Mouse (Mus musculus): Measurements from ENCODE around the gene Mfap1a. TPM values are rescaled to one million over a fixed set of nuclear protein-coding genes. Genes with fewer than 3 reads are reported as not detected.

Mfap1a gene
- polyA plus RNA-seq, 1 experiment from 2014 or later: 25.3 TPM

GRCm38 (mm10) chr2:121456692-121457642 is 49.5 kb downstream of the Mfap1a start, which contains the start of gene Serinc4:
Gene Serinc4, minus strand, starts transcription at chr2:121456781.
- peak within 1 kb of the TSS; percentile 74 for H3K27ac ChIP-seq
- peak within 1 kb of the TSS; percentile 72 for H3K9ac ChIP-seq
- ATAC-seq (ENCODE audit: low FRiP score): peak; percentile 93
- H3K27me3 ChIP-seq (ENCODE audit: control insufficient read depth, insufficient read depth, low read length): no peaks in the 10 kb centered on the region
- peak within 1 kb of the TSS; percentile 58 for H3K4me2 ChIP-seq (replicated peaks)
- 5% methylated on average over 41 of the region's 41 CpGs for WGBS
- H3K9me3 ChIP-seq (ENCODE audit: control insufficient read depth, low read length): no peaks in the 10 kb centered on the region
- H3K4me3 ChIP-seq (replicated peaks; ENCODE audit: low read length): peak within 1 kb of the TSS; percentile 53
- DNase-seq (ENCODE audit: low spot score): peak; percentile 84
- H3K36me3 ChIP-seq (replicated peaks; ENCODE audit: control insufficient read depth, insufficient read depth): peaks cover 41% of the 10 kb centered on the region
- H3K4me1 ChIP-seq (replicated peaks; ENCODE audit: control insufficient read depth, insufficient read depth, low read length): peaks cover 12% of the 10 kb centered on the region

- Histone ChIP-seq H3K27me3 (ENCODE audit: control insufficient read depth, insufficient read depth, low read length) (no peaks in the 10 kb centered on the region), H3K36me3 (replicated peaks; ENCODE audit: control insufficient read depth, insufficient read depth) (peaks cover 34% of the 10 kb centered on the region), H3K4me2 (replicated peaks) (no peak overlapping the region), H3K4me1 (replicated peaks; ENCODE audit: control insufficient read depth, insufficient read depth, low read length) (peaks cover 20% of the 10 kb centered on the region), H3K9ac (no peak overlapping the region), H3K4me3 (replicated peaks; ENCODE audit: low read length) (no peak overlapping the region), H3K9me3 (ENCODE audit: control insufficient read depth, low read length) (no peaks in the 10 kb centered on the region), H3K27ac (no peak overlapping the region)
- ATAC-seq (ENCODE audit: low FRiP score) (no peak), DNase-seq (ENCODE audit: low spot score) (no peak)
- 86% methylated on average over 5 of the region's 5 CpGs for WGBS
Observed at GRCm38 (mm10) chr2:121455534-121455933, 50.9 kb downstream of the Mfap1a start.

- Histone ChIP-seq H3K4me1 (replicated peaks; ENCODE audit: control insufficient read depth, insufficient read depth, low read length) (peaks cover 26% of the 10 kb centered on the region), H3K27ac (no peak overlapping the region), H3K4me2 (replicated peaks) (no peak overlapping the region), H3K9ac (no peak overlapping the region), H3K27me3 (ENCODE audit: control insufficient read depth, insufficient read depth, low read length) (no peaks in the 10 kb centered on the region), H3K9me3 (ENCODE audit: control insufficient read depth, low read length) (no peaks in the 10 kb centered on the region), H3K4me3 (replicated peaks; ENCODE audit: low read length) (no peak overlapping the region), H3K36me3 (replicated peaks; ENCODE audit: control insufficient read depth, insufficient read depth) (peaks cover 18% of the 10 kb centered on the region)
- DNase-seq (ENCODE audit: low spot score) (no peak), ATAC-seq (ENCODE audit: low FRiP score) (no peak)
- 84% methylated on average over 6 of the region's 6 CpGs for WGBS
Observed at GRCm38 (mm10) chr2:121453917-121454316, 52.5 kb downstream of the Mfap1a start.

GRCm38 (mm10) chr2:121452990-121453389 is 53.5 kb downstream of the Mfap1a start, which contains the start of gene Hypk:
Gene Hypk, plus strand, starts transcription at chr2:121453290.
- Histone ChIP-seq H3K36me3 (replicated peaks; ENCODE audit: control insufficient read depth, insufficient read depth) (peaks cover 11% of the 10 kb centered on the region), H3K4me1 (replicated peaks; ENCODE audit: control insufficient read depth, insufficient read depth, low read length) (peaks cover 25% of the 10 kb centered on the region), H3K9ac (no peak within 1 kb of the TSS), H3K9me3 (ENCODE audit: control insufficient read depth, low read length) (no peaks in the 10 kb centered on the region), H3K4me3 (replicated peaks; ENCODE audit: low read length) (no peak within 1 kb of the TSS), H3K4me2 (replicated peaks) (no peak within 1 kb of the TSS), H3K27ac (no peak within 1 kb of the TSS), H3K27me3 (ENCODE audit: control insufficient read depth, insufficient read depth, low read length) (no peaks in the 10 kb centered on the region)
- ATAC-seq (ENCODE audit: low FRiP score) (no peak), DNase-seq (ENCODE audit: low spot score) (no peak)
- 87% methylated on average over 4 of the region's 4 CpGs for WGBS

GRCm38 (mm10) chr2:121452361-121452760 is 54.1 kb downstream of the Mfap1a start:
- Histone ChIP-seq H3K27me3 (ENCODE audit: control insufficient read depth, insufficient read depth, low read length) (no peaks in the 10 kb centered on the region), H3K4me2 (replicated peaks) (no peak overlapping the region), H3K4me1 (replicated peaks; ENCODE audit: control insufficient read depth, insufficient read depth, low read length) (peaks cover 20% of the 10 kb centered on the region), H3K9ac (no peak overlapping the region), H3K9me3 (ENCODE audit: control insufficient read depth, low read length) (no peaks in the 10 kb centered on the region), H3K4me3 (replicated peaks; ENCODE audit: low read length) (no peak overlapping the region), H3K36me3 (replicated peaks; ENCODE audit: control insufficient read depth, insufficient read depth) (peaks cover 11% of the 10 kb centered on the region), H3K27ac (no peak overlapping the region)
- ATAC-seq (ENCODE audit: low FRiP score): no peak
- 82% methylated on average over 4 of the region's 4 CpGs for WGBS
- peak; percentile 22 for DNase-seq (ENCODE audit: low spot score)

GRCm38 (mm10) chr2:121450093-121450492 is 56.4 kb downstream of the Mfap1a start:
- WGBS: 4% methylated on average over 7 of the region's 7 CpGs
- peak overlapping the region; percentile 95 for H3K4me2 ChIP-seq (replicated peaks)
- H3K4me3 ChIP-seq (replicated peaks; ENCODE audit: low read length): peak overlapping the region; percentile 95
- peaks cover 15% of the 10 kb centered on the region for H3K4me1 ChIP-seq (replicated peaks; ENCODE audit: control insufficient read depth, insufficient read depth, low read length)
- no peaks in the 10 kb centered on the region for H3K27me3 ChIP-seq (ENCODE audit: control insufficient read depth, insufficient read depth, low read length)
- DNase-seq (ENCODE audit: low spot score): no peak
- no peaks in the 10 kb centered on the region for H3K9me3 ChIP-seq (ENCODE audit: control insufficient read depth, low read length)
- peaks cover 11% of the 10 kb centered on the region for H3K36me3 ChIP-seq (replicated peaks; ENCODE audit: control insufficient read depth, insufficient read depth)
- H3K27ac ChIP-seq: peak overlapping the region; percentile 93
- H3K9ac ChIP-seq: peak overlapping the region; percentile 93
- ATAC-seq (ENCODE audit: low FRiP score): no peak

- Histone ChIP-seq H3K9ac (peak overlapping the region; percentile 93), H3K4me3 (replicated peaks; ENCODE audit: low read length) (peak overlapping the region; percentile 95), H3K27ac (peak overlapping the region; percentile 93), H3K36me3 (replicated peaks; ENCODE audit: control insufficient read depth, insufficient read depth) (peaks cover 11% of the 10 kb centered on the region), H3K4me2 (replicated peaks) (peak overlapping the region; percentile 95), H3K4me1 (replicated peaks; ENCODE audit: control insufficient read depth, insufficient read depth, low read length) (peaks cover 15% of the 10 kb centered on the region), H3K27me3 (ENCODE audit: control insufficient read depth, insufficient read depth, low read length) (no peaks in the 10 kb centered on the region), H3K9me3 (ENCODE audit: control insufficient read depth, low read length) (no peaks in the 10 kb centered on the region)
- ATAC-seq (ENCODE audit: low FRiP score) (peak; percentile 75), DNase-seq (ENCODE audit: low spot score) (no peak)
- WGBS: under 1% methylated on average over 43 of the region's 54 CpGs
Observed at GRCm38 (mm10) chr2:121449545-121450011, 56.9 kb downstream of the Mfap1a start.

- Histone ChIP-seq H3K36me3 (replicated peaks; ENCODE audit: control insufficient read depth, insufficient read depth) (peaks cover 11% of the 10 kb centered on the region), H3K4me2 (replicated peaks) (peak within 1 kb of the TSS; percentile 95), H3K4me3 (replicated peaks; ENCODE audit: low read length) (peak within 1 kb of the TSS; percentile 95), H3K9me3 (ENCODE audit: control insufficient read depth, low read length) (no peaks in the 10 kb centered on the region), H3K27me3 (ENCODE audit: control insufficient read depth, insufficient read depth, low read length) (no peaks in the 10 kb centered on the region), H3K9ac (peak within 1 kb of the TSS; percentile 93), H3K27ac (peak within 1 kb of the TSS; percentile 93), H3K4me1 (replicated peaks; ENCODE audit: control insufficient read depth, insufficient read depth, low read length) (peaks cover 15% of the 10 kb centered on the region)
- ATAC-seq (ENCODE audit: low FRiP score): peak; percentile 99
- DNase-seq (ENCODE audit: low spot score): peak; percentile 96
- under 1% methylated on average over 60 of the region's 74 CpGs for WGBS
Observed at GRCm38 (mm10) chr2:121448739-121449535, 57.5 kb downstream of the Mfap1a start, which contains the start of gene Serf2. Gene Serf2, plus strand, starts transcription at chr2:121449195.

- Histone ChIP-seq H3K4me3 (replicated peaks; ENCODE audit: low read length) (peak overlapping the region; percentile 95), H3K27me3 (ENCODE audit: control insufficient read depth, insufficient read depth, low read length) (no peaks in the 10 kb centered on the region; the same call in 1 of the 2 replicates), H3K27ac (peak overlapping the region; percentile 40; the same call in 1 of the 2 replicates), H3K4me2 (replicated peaks) (peak overlapping the region; percentile 95), H3K36me3 (replicated peaks; ENCODE audit: control insufficient read depth, insufficient read depth) (peaks cover 11% of the 10 kb centered on the region), H3K9me3 (ENCODE audit: control insufficient read depth, low read length) (no peaks in the 10 kb centered on the region), H3K9ac (peak overlapping the region; percentile 38), H3K4me1 (replicated peaks; ENCODE audit: control insufficient read depth, insufficient read depth, low read length) (peaks cover 15% of the 10 kb centered on the region)
- WGBS: 17% methylated on average over 9 of the region's 9 CpGs
- ATAC-seq (ENCODE audit: low FRiP score) (no peak), DNase-seq (ENCODE audit: low spot score) (no peak)
Observed at GRCm38 (mm10) chr2:121448136-121448535, 58.3 kb downstream of the Mfap1a start.

Measured in hindbrain, embryonic 14.5 days (tissue).